Mouse (Mus musculus): ENCODE results near the gene Psmc3. TPM values are rescaled to one million over a fixed set of nuclear protein-coding genes. Genes with fewer than 3 reads are reported as not detected.
A peak's percentile ranks its signal among the peaks of the same experiment; 100 is the strongest.

Gene Psmc3
- polyA plus RNA-seq, 1 experiment from 2014 or later, result 334 TPM

- H3K4me3 ChIP-seq, result no peak overlapping the region
- 68% methylated on average over 6 of the region's 6 CpGs for WGBS
- H3K4me1 ChIP-seq, result peaks cover 19% of the 10 kb centered on the region
- H3K36me3 ChIP-seq, result peaks cover 88% of the 10 kb centered on the region
- H3K27me3 ChIP-seq (ENCODE audit: insufficient read depth, poor library complexity, severe bottlenecking), result no peaks in the 10 kb centered on the region
- DNase-seq (ENCODE audit: low spot score), result no peak
- H3K27ac ChIP-seq, result peak overlapping the region; percentile 6; the same call in 1 of the 2 replicates
- H3K9me3 ChIP-seq, result no peaks in the 10 kb centered on the region
These were observed 8.2 kb downstream of the Psmc3 start for GRCm38 (mm10) chr2:91061849-91062481.

DNA sequence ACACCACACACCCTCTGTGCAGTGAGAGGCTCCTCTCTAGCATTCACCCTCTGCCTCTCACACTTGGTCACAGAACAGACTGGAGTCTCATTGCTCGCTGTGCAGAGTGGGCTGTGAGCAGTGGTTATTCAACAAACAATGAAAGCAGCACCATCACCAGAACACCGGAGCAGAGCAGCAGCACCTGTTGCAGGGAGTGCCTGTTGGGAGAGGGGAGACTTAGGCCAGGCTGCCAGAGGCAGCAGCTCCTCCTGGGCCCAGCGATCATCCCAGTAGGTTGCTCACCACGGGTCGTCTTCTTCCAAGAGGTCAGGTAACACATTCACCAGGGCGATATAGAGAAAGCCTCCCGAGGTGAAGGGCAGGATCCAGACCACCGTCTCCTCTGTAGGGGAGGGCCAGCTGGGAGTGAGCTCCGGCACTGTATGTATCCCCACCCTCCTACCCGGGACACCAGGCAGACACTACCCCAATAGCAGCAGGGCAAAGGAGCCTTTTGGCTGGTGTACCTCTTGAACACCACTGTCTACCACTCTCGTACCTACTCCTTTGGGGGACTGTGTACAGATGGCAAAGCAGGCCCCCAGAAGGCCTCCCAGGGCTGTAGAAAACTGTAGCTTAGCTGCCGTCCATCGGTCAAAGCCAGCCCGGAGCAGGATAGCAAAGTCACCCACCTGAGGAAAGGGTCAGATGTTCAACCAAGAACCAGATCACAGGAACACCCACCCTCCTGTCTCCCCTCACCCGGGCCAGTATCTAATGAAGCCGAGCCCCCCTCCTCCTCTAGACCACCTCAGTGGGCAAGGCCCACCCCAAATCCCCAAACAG, 9.2 kb downstream of the Psmc3 start:
- Histone ChIP-seq H3K36me3 (peaks cover 84% of the 10 kb centered on the region), H3K9me3 (no peaks in the 10 kb centered on the region), H3K27ac (0 out of 2 replicates have a peak overlapping the region, but pooled peaks have one; percentile 6), H3K4me1 (peaks cover 19% of the 10 kb centered on the region), H3K27me3 (ENCODE audit: insufficient read depth, poor library complexity, severe bottlenecking) (no peaks in the 10 kb centered on the region), H3K4me3 (no peak overlapping the region)
- 88% methylated on average over 16 of the region's 16 CpGs for WGBS
- DNase-seq (ENCODE audit: low spot score), result no peak

- no peak overlapping the region for H3K27ac ChIP-seq
- H3K36me3 ChIP-seq, result peaks cover 76% of the 10 kb centered on the region
- peaks cover 30% of the 10 kb centered on the region for H3K4me1 ChIP-seq
- no peak overlapping the region for H3K4me3 ChIP-seq
- WGBS, result 84% methylated on average over 6 of the region's 6 CpGs
- DNase-seq (ENCODE audit: low spot score), result no peak
- no peaks in the 10 kb centered on the region for H3K27me3 ChIP-seq (ENCODE audit: insufficient read depth, poor library complexity, severe bottlenecking)
- no peaks in the 10 kb centered on the region for H3K9me3 ChIP-seq
These were observed 10.4 kb downstream of the Psmc3 start for GRCm38 (mm10) chr2:91064211-91064610.

GRCm38 (mm10) chr2:91065544-91065943, 11.7 kb downstream of the Psmc3 start:
- no peaks in the 10 kb centered on the region for H3K27me3 ChIP-seq (ENCODE audit: insufficient read depth, poor library complexity, severe bottlenecking)
- H3K27ac ChIP-seq, result no peak overlapping the region
- WGBS, result 52% methylated on average over 3 of the region's 3 CpGs
- H3K4me3 ChIP-seq, result no peak overlapping the region
- DNase-seq (ENCODE audit: low spot score), result no peak
- H3K36me3 ChIP-seq, result peaks cover 63% of the 10 kb centered on the region
- H3K9me3 ChIP-seq, result no peaks in the 10 kb centered on the region
- H3K4me1 ChIP-seq, result peaks cover 38% of the 10 kb centered on the region

DNA sequence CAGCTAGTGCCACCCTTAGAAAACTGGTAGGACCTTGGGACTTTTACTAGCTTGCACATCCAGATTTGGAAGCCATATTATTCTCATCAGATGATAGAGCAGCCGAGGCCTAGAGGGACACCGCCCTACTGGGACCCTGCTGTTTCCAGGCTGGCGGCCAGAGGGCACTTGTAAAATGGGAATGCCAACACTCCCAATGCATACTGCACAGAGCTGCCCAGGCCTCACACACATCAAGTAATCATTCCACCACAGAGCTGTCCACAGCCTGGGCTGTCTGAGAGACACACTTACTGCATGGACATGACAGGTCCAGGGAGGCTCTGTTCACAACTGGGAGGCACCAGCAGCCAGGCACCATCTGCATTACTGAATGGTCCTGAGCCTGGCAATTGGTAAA, 12.6 kb downstream of the Psmc3 start:
- Histone ChIP-seq H3K9me3 (no peaks in the 10 kb centered on the region), H3K36me3 (peaks cover 59% of the 10 kb centered on the region), H3K4me1 (peaks cover 41% of the 10 kb centered on the region), H3K27me3 (ENCODE audit: insufficient read depth, poor library complexity, severe bottlenecking) (no peaks in the 10 kb centered on the region), H3K4me3 (no peak overlapping the region), H3K27ac (no peak overlapping the region)
- DNase-seq (ENCODE audit: low spot score), result no peak
- WGBS, result 89% methylated on average over 3 of the region's 3 CpGs

- Histone ChIP-seq H3K9me3 (no peaks in the 10 kb centered on the region), H3K4me1 (peaks cover 30% of the 10 kb centered on the region), H3K4me3 (peak overlapping the region; percentile 63), H3K27ac (0 out of 2 replicates have a peak overlapping the region, but pooled peaks have one; percentile 48), H3K27me3 (ENCODE audit: insufficient read depth, poor library complexity, severe bottlenecking) (no peaks in the 10 kb centered on the region), H3K36me3 (peaks cover 42% of the 10 kb centered on the region)
- no peak for DNase-seq (ENCODE audit: low spot score)
- WGBS, result 61% methylated on average over 13 of the region's 13 CpGs
These were observed 14.5 kb downstream of the Psmc3 start for GRCm38 (mm10) chr2:91068162-91068871.

DNA sequence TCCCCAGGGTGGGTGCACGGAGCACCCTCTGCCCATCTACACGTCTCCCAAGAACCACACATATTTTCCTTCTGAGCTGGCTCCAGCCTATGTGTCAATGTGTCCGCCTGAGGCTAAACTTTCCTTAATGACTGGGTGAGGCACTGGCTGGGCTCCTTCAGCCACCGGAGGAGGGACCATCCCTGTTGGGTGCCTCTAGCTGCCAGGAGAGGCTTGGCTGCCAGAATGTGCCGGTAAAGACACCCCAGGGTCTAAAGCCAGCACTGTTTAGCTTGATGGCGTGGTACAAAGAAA, 15.0 kb downstream of the Psmc3 start:
- WGBS, result 44% methylated on average over 6 of the region's 6 CpGs
- Histone ChIP-seq H3K9me3 (no peaks in the 10 kb centered on the region), H3K27me3 (ENCODE audit: insufficient read depth, poor library complexity, severe bottlenecking) (no peaks in the 10 kb centered on the region), H3K36me3 (peaks cover 37% of the 10 kb centered on the region), H3K27ac (peak overlapping the region; percentile 89; the same call in 1 of the 2 replicates), H3K4me1 (peaks cover 30% of the 10 kb centered on the region), H3K4me3 (peak overlapping the region; percentile 63)
- no peak for DNase-seq (ENCODE audit: low spot score)

GRCm38 (mm10) chr2:91069306-91070000, 15.6 kb downstream of the Psmc3 start:
- H3K27me3 ChIP-seq (ENCODE audit: insufficient read depth, poor library complexity, severe bottlenecking), result no peaks in the 10 kb centered on the region
- H3K9me3 ChIP-seq, result no peaks in the 10 kb centered on the region
- DNase-seq (ENCODE audit: low spot score), result no peak
- H3K4me1 ChIP-seq, result peaks cover 30% of the 10 kb centered on the region
- peaks cover 31% of the 10 kb centered on the region for H3K36me3 ChIP-seq
- WGBS, result 5% methylated on average over 14 of the region's 14 CpGs
- H3K27ac ChIP-seq, result peak overlapping the region; percentile 89
- H3K4me3 ChIP-seq, result peak overlapping the region; percentile 63

DNA sequence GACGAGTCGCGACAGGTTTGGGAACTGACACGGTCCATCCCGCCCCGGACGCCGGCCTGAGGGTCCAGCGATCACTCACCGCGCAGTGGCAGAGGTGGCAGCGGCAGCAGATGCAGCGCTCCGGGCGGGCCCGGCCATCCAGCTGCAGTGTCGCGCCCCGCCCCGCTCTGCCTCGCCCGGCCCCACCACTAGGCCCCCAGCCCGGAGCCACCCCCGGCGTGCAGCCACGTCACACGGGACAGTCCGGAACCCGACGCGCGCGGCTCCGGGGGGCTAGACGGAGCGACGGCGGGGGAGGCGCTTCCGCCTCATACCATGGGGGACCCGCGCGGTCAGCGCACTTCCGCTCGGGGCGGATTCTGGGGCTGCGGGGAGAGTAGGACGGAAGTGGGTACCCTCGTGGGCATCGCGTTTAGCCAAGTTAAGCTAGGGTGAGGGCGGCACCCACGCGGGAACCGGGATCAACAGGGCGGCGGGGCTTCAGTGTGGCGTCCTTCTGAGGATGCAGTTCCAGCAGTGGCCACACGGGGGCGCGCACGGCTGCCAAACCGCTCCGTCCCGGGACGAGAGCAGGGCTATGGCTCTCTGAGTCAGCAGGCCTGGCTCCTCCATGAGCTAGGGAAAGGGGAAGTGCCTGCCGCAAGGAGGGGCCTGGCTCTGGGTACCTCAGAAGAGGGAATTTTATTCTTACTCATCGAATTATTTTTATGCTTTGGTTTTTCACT, 16.4 kb downstream of the Psmc3 start, which contains the start of gene Slc39a13:
Gene Slc39a13 (minus strand): TSS at position 342 of the 725 bp plus-strand sequence.
- Histone ChIP-seq H3K4me3 (peak within 1 kb of the TSS; percentile 63), H3K9me3 (no peaks in the 10 kb centered on the region), H3K27ac (peak within 1 kb of the TSS; percentile 89), H3K4me1 (peaks cover 36% of the 10 kb centered on the region), H3K27me3 (ENCODE audit: insufficient read depth, poor library complexity, severe bottlenecking) (no peaks in the 10 kb centered on the region), H3K36me3 (peaks cover 26% of the 10 kb centered on the region)
- under 1% methylated on average over 63 of the region's 69 CpGs for WGBS
- DNase-seq (ENCODE audit: low spot score), result peak; percentile 97

DNA sequence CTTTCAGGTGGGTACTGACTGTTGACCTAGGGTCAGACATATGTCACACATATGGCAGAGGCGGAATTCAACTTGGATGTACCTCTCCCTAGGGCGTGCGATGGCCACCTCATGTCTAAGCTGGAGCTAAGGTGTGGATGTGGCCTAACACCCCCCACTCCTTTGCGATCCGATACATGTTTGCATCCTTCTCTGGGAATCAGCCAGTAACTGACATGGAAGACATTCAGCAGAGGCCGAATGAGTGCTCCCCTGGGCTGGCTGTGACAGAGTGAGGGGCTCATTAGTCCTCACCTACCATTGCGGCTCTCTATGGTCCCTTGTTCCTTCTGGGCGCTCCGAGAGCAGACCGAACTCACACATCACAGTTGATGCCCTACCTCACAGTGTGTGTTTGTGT, 17.2 kb downstream of the Psmc3 start:
- Histone ChIP-seq H3K4me3 (peak overlapping the region; percentile 63), H3K36me3 (peaks cover 18% of the 10 kb centered on the region; the same call in 1 of the 2 replicates), H3K4me1 (peaks cover 43% of the 10 kb centered on the region), H3K27ac (peak overlapping the region; percentile 89), H3K27me3 (ENCODE audit: insufficient read depth, poor library complexity, severe bottlenecking) (no peaks in the 10 kb centered on the region), H3K9me3 (no peaks in the 10 kb centered on the region)
- DNase-seq (ENCODE audit: low spot score), result no peak
- WGBS, result 88% methylated on average over 10 of the region's 10 CpGs

- H3K27ac ChIP-seq, result no peak overlapping the region
- H3K4me1 ChIP-seq, result peaks cover 44% of the 10 kb centered on the region
- no peak for DNase-seq (ENCODE audit: low spot score)
- H3K36me3 ChIP-seq, result peaks cover 10% of the 10 kb centered on the region; the same call in 1 of the 2 replicates
- no peak overlapping the region for H3K4me3 ChIP-seq
- no peaks in the 10 kb centered on the region for H3K9me3 ChIP-seq
- H3K27me3 ChIP-seq (ENCODE audit: insufficient read depth, poor library complexity, severe bottlenecking), result no peaks in the 10 kb centered on the region
- WGBS, result 51% methylated on average over 1 of the region's 1 CpGs
These were observed 18.3 kb downstream of the Psmc3 start for GRCm38 (mm10) chr2:91072092-91072491.

GRCm38 (mm10) chr2:91077957-91078313, 24.1 kb downstream of the Psmc3 start:
- DNase-seq (ENCODE audit: low spot score), result no peak
- no peaks in the 10 kb centered on the region for H3K27me3 ChIP-seq (ENCODE audit: insufficient read depth, poor library complexity, severe bottlenecking)
- H3K27ac ChIP-seq, result peak overlapping the region; percentile 89
- peaks cover 31% of the 10 kb centered on the region for H3K4me1 ChIP-seq
- H3K4me3 ChIP-seq, result peak overlapping the region; percentile 73
- 20% methylated on average over 12 of the region's 12 CpGs for WGBS
- H3K36me3 ChIP-seq, result no peaks in the 10 kb centered on the region
- H3K9me3 ChIP-seq, result no peaks in the 10 kb centered on the region

Data from heart, embryonic 10.5 days (tissue).